Mouse (Mus musculus) frontal cortex, postnatal 10 days (tissue): ENCODE measurements around the gene Fras1.

Source experiments
- DNase-seq, 2 experiments: peaks; one replicate each; pipeline ENCODE4 v3.0.0; 2022; ENCODE audit warnings: low spot score in 2 of 2, mixed read lengths in 1 of 2

Gene Fras1

DNA sequence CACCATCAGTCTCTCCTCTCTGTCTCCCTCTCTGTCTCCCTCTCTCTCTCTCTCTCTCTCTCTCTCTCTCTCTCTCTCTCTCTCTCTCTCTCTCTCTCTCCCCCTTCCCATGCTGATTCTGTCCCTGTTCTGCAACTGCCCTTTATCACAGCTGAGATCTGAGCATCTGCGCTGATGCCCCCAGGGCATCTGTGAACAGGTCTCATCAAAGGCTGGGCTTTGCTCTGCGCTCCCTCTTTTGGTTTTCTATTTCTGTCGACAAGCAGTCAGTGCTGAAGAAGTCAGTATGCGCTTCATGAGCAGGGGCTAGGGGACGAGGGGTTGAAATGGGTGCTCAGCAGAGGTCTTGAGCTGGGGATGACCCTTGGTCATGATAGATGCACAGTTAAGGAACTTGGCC lies 206.2 kb downstream of the Fras1 start:
- no peak for DNase-seq

DNA sequence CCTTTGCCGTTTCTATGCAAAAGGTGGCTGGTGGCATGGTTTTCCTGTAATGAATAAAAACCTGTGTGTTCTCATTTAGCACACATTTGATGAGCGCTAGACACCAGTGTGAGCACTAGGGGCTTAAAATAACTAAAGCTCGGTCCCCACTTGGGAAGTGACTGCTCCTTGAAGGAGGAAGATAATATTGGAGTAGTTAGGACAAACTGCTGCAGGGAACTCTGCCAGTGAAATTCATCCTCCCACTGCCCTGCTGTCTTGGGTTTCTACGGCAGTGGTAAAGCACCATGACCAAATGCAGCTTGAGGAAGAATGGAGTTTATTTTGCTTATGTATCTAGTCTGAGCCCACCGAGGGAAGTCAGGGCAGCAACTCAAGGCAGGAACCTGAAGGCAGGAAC lies 211.0 kb downstream of the Fras1 start:
- peak; percentile 24 to 30 for DNase-seq

DNA sequence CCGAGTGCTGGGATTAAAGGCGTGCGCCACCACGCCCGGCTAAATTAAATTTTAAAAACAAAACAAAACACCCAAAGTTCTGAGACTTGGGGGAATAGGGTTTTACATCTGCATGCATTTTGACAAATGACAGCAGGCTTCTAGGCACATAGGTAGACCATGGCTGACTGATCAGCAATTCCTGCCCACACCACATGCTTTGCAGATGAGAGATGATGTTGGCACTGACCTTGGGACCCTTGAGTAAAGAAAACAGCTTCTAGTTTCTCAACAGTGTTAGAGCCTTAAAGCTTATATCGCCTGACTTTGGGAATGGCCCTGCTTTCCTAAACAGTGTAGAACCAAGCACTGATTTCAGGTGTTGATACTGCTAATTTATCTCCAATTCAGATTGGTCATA lies 216.9 kb downstream of the Fras1 start:
- no peak for DNase-seq

DNA sequence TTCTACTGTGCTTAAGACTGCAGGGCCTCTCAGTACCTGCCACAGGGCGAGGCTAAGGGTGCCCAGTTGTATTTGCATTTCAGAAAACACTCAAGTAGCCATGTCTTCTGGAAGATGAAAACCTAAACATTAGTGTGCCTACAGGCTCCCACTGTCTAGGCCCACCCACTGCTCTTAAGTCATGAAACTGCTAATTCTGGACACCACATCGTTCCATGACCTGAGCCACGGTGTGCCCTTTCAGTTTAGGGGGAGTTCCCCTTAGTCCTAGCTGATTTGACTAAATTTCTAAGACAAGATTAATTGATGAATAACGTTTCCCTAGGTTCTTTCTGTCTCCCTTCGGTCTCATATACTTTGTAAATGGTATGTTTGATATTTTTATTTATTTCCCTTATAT lies 222.0 kb downstream of the Fras1 start:
- no peak for DNase-seq

DNA sequence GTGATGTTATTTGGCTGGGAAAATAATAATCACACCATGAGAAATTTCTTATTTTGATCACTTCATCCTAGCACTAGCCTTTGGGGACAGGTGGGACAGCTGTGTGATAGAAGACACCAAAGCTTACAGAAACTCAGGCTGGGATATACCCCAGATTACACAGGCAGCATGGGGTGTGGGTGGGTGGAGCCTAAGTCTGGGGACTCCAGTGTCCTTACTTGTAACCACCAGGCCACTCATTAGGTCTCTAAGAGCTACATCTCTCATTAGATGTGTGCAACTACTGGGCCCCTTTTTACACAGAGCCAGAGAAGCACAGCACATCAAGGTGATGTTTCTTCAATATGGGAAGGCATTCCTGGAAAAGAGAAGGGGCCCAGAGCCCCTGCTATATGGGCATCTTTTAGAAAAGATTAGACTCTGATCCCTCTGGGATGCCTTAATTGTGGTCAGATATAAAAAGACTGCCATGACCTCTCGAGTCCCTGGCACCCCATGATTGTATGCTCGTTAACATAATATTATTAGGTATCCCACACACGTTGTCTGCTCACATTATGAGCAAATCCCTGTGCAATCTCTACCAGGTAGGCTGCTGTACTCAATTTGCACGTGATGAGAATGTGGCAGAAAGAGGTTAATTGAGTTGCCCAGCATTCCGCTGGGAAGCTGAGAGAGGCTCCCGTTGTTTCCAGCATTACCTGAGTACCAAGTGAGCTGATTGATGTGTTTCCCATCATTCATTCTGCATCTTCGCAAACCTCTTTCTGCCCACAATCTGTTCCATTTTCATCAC lies 230.4 kb downstream of the Fras1 start:
- no peak for DNase-seq

DNA sequence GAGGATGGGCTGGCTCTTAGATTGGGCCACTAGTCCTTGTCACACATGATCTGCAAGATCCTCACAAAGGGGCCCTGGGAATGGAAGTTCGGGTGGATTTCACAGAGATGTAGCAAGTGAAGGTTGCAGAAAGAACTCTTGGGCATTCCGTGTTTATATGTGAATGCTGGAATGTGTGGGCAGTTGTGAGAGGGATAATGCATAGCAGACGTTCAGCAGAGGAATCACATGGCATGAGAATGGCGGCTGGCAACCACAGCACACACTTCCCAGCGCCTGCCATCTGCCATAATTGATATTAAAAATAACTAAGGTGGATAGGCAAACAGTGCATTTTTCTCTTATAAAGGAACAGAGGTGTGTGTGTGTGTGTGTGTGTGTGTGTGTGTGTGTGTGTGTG lies 234.3 kb downstream of the Fras1 start:
- no peak for DNase-seq

DNA sequence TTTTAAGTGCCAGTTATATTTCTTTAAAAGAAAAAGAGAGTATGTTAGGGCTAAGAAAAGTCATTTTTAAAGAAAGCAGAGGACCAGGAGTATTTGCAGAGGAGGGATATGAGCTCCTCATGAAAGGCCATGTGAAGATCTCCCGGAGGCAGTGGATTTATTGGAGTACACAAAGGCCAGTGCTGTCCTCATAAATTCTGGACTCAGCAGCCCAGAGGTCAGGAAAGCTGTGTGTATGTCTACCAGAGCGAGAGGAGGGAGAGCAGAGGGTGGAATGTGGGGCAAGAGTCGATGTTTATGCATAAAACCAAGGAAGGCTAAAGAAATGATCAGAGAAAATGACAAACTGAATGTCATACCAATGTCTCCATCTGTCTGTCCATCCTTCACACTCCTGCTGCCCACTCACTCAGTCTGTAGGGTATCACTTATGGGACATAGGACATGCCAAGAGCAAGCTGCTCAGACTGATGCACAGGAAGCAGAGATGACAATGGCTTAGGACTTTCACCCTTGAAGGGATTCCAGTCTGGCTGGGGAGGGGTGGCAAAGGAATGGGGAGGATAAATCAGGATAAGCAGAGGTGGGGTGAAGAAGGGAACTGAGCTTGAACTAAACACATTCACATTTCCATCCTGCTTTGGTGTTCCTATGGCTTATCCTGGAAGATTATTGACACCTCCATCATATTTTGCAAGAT lies 235.0 kb downstream of the Fras1 start:
- DNase-seq: no peak

DNA sequence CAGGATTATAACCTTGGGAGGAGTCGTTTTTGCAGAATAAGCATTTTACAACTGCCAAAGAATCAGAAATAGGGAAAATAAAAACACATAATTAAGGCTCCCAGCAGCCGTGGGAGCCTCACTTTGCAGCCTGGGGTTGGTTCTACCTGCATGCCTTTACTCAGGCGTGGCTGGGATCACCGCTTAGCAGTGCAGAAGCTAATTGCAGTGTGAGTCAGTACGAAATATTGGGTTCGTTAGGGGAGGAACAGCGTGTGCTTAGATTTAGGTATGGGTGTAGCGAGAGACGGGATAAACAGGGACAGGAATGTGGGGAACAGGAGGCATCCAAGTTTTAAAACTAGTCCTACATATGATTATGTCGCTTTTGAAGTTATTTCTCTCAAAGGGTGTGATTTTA lies 238.3 kb downstream of the Fras1 start:
- DNase-seq: no peak

DNA sequence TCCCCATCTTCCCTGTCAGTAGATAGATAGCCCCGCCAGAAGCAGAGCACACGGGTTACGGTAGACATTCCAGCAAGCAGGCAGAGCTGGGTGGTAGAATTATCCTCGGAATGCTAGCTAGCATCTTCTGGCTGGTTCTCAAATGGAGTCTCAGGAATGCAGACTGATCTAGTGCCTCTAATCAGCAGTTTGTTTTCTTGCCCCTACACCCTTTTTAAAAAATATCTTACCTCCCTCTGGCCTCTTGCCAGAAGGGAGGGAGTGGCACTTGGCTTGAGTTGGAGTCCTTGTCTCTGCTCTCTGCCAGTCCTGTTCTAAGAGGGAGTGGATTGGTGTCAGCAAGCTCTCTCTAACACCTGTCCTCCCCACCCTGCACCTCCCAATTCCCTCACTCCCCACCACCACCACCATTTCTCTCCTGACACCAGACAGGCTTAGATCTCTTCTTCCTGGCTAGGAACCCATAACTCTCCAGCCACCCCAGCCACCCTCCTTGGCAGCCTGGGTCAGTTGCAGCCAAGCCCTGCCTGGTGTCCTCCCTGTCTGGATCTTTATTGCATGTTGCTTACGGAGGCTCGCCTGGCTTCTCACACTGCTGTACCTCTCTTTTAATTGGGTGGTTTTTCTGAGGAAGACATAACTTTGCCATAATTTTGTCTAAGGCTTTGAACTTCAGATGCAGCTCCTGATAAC lies 243.3 kb downstream of the Fras1 start:
- DNase-seq: no peak

DNA sequence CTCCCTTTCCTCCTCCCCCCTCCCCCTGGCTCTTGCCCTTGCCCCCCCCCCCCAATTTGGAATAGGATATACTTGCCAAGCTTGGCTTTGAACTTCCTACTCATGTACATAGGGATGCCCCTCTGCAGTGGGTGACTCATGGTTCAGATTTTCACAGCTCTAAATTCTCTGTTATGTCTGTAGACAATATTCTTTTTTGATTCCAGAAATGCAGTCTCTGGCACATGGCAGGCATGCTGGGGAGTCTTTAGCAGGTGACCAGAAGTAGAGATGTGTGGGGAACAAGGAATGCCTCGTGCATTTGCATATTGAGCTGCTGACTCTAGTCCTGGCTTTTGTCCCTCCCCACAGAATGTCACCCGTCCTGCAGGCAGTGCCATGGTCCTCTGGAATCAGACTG lies 244.3 kb downstream of the Fras1 start:
- no peak for DNase-seq

DNA sequence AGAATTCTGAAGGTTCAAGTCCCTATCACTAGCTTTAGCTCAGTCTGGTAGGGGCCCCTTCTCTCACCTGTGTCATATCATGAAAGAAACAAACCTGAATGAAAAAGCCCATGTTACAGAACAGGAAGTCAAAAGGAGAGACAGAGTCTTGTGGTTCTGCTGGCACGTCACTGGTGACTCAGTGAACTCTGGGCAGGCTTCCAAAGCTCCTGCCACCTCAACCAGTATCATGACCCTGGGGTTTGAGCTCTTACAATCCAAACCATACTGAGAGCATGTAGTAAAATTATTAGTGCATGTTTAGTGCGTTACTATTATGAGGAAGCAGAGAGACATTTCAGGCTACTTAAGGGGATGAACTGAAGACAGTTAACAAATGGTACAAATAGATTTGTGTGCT lies 246.5 kb downstream of the Fras1 start:
- DNase-seq: no peak

DNA sequence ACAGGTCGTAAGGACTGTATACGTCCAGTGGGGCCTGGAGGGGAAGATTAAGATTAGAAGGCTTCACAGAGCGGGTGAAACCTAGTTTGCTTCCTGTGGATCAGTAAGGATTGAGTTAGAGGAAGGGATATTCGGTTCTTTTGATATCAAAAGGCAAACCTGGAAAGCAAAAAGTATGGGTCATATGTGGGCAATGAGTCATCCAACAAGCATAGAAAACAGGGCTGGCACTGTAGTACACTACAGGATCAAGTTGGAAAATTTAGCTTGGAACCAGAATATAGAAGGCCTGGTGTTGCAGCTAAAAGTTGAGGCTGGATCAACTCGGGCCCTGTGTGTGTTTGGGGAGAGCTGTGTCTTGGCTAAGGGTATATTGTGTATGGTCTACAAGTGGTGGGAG lies 246.9 kb downstream of the Fras1 start:
- no peak for DNase-seq

DNA sequence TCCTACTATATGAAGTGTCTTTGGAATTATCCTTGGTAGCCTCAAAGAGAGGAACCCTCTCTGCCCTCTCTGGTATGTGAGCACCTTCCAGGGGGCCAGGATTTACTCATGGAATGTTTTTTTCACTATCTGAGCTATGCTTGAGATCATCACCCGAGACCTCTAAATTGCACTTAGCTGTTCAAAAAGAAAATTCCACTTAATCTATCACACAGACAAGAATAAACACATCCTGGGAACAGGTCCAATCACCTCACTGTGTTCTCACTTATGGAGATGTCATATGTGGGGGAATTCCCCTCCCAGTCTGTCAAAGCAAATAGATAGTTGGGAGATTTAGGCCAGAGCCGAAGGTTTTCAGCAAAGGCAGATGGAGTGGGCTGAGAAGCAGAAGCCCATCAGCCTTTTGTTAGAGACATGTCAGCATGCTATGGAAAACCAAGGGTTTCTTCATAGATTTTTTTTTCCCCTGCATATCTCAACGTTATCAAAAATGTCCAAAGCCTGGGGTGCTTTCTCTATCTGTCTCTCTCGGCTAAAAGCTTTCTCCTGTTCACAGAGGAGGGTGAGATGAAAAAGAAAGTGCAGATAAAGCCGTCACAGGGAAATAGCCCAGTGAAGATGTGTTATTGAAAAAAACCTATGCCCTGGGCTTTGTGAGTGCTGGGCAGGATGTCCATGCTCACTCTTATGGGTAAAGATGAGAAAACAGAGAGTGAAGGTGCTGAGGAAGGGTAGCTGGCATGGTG lies 249.0 kb downstream of the Fras1 start:
- DNase-seq: no peak

DNA sequence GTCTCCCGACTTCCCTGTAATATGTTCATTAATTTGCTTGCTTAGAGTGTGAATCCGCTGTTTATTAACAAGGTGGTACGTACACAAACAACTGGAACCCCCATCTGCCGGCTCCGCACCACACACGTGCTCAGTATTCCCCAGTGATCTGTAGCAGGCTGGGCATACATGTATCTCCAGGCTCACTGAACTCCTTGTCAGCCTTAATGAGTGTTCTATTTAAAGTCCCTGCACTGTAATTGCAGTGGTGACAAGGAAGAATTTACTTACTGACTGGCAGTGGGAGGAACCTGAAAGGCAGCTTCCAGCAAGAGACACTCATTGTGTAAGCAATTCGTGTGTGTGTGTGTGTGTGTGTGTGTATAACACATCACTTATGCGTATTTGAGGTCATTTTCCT lies 256.1 kb downstream of the Fras1 start:
- no peak for DNase-seq

DNA sequence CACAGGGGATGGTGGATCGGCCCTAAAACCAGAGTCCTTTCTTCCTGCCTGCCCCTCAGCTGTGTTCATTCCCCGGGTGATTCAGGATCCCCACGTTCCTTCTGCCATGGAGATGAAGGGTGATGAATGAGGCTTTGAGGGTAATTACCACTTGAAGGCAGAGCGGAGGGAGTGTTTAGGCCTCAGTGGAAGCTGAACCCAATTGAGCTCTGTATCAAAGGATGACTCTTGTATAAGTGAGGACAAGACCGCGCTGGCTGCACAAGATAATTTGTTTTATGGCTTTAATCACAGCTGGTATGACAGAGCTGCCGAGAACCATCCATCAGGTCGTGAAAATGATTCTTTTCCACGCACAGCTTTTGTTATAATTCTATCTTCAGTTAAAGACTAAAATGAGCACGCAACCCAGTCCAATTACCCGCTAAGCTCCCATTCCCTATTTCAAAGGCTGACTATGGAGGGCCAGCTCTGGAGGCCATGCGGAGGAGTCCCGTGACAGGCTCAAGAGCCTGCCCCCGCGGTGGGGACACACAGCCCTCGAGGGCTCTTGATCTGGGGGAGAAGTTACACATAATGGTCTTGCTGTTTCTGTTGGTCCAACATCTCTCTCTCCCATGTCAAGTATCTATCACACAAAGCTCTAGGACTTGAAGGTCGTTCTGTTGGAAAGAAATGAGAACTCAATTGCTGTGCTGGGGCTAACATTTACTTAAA lies 261.5 kb downstream of the Fras1 start:
- DNase-seq: no peak

DNA sequence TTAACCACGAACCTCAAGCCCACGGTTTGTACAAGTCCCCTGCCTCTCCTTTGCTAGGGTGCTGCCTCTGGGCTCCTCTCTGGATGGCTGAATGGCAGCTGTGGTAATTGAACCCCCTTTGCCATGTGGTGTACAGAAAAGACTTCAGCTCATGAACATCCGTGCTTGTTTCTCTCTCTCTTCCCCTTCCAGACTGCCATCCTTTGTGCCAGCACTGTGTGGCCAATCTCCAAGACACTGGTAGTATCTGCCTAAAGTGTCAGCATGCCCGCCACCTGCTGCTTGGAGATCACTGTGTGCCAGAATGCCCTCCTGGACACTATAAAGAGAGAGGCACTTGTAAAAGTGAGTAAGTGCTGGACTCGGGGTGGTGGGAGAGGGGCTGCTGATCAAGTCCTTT lies 262.1 kb downstream of the Fras1 start:
- no peak for DNase-seq

DNA sequence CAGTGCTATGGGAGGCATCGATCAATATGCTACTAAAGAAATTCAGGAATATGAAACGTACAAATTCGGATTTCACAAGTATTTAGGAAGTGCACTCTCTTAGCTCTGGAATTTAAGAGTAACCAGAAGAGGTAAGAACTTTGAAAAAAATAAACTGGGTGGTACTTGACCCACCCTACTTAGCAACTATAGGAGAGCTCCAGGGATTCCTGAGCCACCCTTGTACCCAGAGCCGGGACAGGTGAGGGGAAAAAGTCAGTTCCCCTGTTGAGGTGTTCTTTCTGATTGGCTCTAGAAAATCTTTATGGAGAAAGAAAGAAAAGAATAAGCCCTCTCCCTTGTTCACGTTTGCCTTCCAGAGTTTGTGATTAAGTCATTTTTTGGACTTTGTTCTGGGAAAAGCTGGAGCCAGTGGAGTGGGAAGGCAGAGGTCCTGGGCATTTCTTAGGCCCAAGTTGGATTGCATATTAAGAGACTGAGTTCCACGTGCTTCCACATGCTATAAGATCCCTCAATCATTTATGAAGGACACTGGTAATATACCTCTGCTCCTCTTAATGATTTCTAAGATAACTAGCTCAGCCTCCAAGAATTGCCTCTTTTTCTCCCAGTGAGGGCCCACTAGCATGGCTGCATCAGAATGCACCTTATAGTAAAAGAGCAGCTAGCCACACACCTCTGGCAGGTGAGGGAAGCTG lies 265.6 kb downstream of the Fras1 start:
- no peak for DNase-seq

DNA sequence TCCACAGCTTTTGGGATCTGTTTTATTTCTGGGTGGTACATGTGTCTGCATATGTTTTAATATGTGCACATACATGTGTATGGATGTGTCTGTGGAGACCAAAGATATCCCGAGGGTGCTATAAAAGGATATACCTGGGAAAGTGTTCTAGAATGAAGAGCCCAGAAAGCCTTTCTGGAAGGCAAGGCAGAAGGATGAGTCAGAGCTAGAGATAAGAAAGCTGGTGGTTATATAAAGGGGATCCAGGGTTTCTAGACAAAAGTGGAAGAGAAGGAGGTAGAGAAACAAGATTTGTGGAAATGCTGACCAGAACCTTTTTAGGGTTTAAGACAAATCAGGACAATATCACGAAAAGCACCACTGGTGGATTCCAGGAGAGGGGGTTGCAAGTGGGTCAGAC lies 267.5 kb downstream of the Fras1 start:
- DNase-seq: no peak

DNA sequence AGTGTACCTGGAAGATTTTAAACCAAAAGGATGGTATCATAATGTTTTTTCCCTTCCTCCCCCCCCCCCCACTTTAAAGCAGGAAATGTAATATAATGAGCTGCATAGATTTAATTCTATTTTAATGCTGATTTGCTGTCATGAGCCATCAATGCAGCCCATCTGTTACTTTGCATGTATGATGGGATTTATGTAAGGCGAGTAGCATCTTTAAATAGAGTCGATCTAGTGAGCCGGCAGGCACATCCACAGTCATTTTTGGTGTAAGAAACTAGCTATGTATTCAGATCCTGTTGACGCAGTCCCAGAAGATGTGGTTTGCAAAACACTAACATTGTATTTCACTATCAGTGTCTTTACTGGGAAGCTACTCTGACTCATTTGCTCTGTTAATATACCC lies 301.9 kb downstream of the Fras1 start:
- no peak for DNase-seq

DNA sequence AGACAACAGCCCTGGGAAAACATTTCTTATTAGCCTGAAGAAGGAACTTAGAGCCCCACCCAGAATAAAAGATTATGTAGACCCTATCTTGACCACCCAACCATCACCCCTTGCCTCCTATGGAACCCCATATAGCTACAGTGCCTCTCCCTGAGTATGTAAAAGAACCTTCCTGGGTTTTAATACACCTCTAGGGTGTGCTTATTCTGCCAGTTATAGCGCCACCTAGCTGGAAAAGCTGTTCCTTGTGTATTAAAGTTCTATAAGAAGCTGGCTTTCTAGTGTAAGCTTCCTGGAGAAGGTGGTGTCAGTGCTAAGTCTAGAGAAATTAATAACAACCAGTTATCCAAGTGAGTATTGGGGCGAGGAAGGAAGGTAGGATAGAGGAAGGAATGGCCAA lies 303.7 kb downstream of the Fras1 start:
- no peak for DNase-seq

DNA sequence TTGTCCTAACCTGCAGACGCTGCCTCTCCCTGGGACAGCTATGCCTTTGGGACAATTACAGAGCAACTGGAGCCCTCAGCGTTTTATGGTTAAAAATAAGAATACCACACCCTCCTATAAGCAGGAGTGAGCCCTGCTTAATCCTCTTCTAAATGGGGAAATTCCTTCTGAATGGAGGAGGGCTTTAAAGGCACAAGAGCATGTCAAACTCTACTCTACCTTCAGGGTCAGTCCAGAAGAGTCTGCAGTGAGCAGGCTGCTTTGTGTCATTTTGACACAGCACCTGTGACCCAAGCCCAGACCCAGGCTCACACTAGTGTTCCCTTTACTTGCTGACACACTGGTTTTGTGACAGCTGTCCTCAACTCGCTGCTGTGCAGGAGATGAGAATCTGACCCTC lies 307.3 kb downstream of the Fras1 start:
- DNase-seq: no peak
